Mouse (Mus musculus) embryonic facial prominence, embryonic 11.5 days (tissue): ENCODE data around the gene 9930104L06Rik. TPM values are rescaled to one million over a fixed set of nuclear protein-coding genes. Genes with fewer than 3 reads are reported as not detected.

Experiments used
- ATAC-seq: fragments of 200-750 bp; cut with Nextera tagmentation; replicated peaks from 2 replicates; pipeline ENCODE4 v1.8.0; 2017; ENCODE audit warnings: low read depth; ENCODE audit not compliant: insufficient number of reproducible peaks, low FRiP score, low TSS enrichment
- DNase-seq: peaks from one replicate; pipeline ENCODE4 v3.0.0-alpha.2; 2015; ENCODE audit warnings: low spot score
- H3K27ac ChIP-seq: fragments of 300-500 bp; sonication (generic); replicated peaks from 2 replicates; pipeline ENCODE4 v1.5.1; 2014; ENCODE audit warnings: mild to moderate bottlenecking, low read depth, low read length, control low read depth
- H3K27me3 ChIP-seq: fragments of 300-500 bp; sonication (generic); 2 replicates; pipeline ENCODE4 v1.6.1; 2014; ENCODE audit warnings: mild to moderate bottlenecking, low read length, moderate library complexity, mixed read lengths; ENCODE audit not compliant: control insufficient read depth, insufficient read depth
- H3K36me3 ChIP-seq: fragments of 300-500 bp; sonication (generic); replicated peaks from 2 replicates; pipeline ENCODE4 v1.6.1; 2014; ENCODE audit warnings: low read depth, mild to moderate bottlenecking, low read length, moderate library complexity, mixed read lengths; ENCODE audit not compliant: control insufficient read depth, insufficient read depth
- H3K4me1 ChIP-seq: fragments of 300-500 bp; sonication (generic); 2 replicates; pipeline ENCODE4 v1.6.1; 2014; ENCODE audit warnings: low read length, mixed read lengths; ENCODE audit not compliant: control insufficient read depth, insufficient read depth
- H3K4me2 ChIP-seq: fragments of 300-500 bp; sonication (generic); 2 replicates; pipeline ENCODE4 v1.6.1; 2014; ENCODE audit warnings: low read depth, mild to moderate bottlenecking, control low read depth, low read length, moderate library complexity
- H3K4me3 ChIP-seq: fragments of 300-500 bp; sonication (generic); 2 replicates; pipeline ENCODE4 v1.5.1; 2014; ENCODE audit warnings: low read depth, low read length, control low read depth
- H3K9ac ChIP-seq: fragments of 300-500 bp; sonication (generic); replicated peaks from 2 replicates; pipeline ENCODE4 v1.6.1; 2014; ENCODE audit warnings: mild to moderate bottlenecking, control low read depth, low read length
- H3K9me3 ChIP-seq: fragments of 300-500 bp; sonication (generic); replicated peaks from 2 replicates; pipeline ENCODE4 v1.6.1; 2016; ENCODE audit warnings: mild to moderate bottlenecking, low read length, inconsistent platforms, mixed read lengths; ENCODE audit not compliant: control insufficient read depth
- WGBS: fragments of 180-500 bp; shearing (Covaris S2); extraction: QIAGEN DNeasy Blood & Tissue Kit; methylation state at CpG from one replicate; pipeline ENCODE4 v1.1.7; 2014; 5-methylcytosine and 5-hydroxymethylcytosine counted together
- polyA plus RNA-seq: library from polyadenylated mRNA; unstranded; fragments of >200 nt; fragmentation: Nextera tagmentation; extraction: Ambion mirVana; gene quantifications from 2 replicates; pipeline ENCODE4 v1.2.1, GENCODE M21; 2014

9930104L06Rik gene
- polyA plus RNA-seq, 1 experiment from 2014 or later, result 5.5 TPM

- DNase-seq (no peak), ATAC-seq (no peak)
- H3K9ac ChIP-seq, result no peak overlapping the region
- no peaks in the 10 kb centered on the region for H3K36me3 ChIP-seq
- no peak overlapping the region for H3K4me3 ChIP-seq
- no peak overlapping the region for H3K4me2 ChIP-seq
- H3K27me3 ChIP-seq, result no peaks in the 10 kb centered on the region
- no peaks in the 10 kb centered on the region for H3K9me3 ChIP-seq
- no peaks in the 10 kb centered on the region for H3K4me1 ChIP-seq
- no peak overlapping the region for H3K27ac ChIP-seq
- 78% methylated on average over 3 of the region's 3 CpGs for WGBS
Measured at GRCm38 (mm10) chr4:124949488-124949887, 12.6 kb downstream of the 9930104L06Rik start.

GRCm38 (mm10) chr4:124950181-124951035 lies 13.6 kb downstream of the 9930104L06Rik start:
- no peak for ATAC-seq
- Histone ChIP-seq H3K4me3 (no peak overlapping the region), H3K4me2 (no peak overlapping the region), H3K9me3 (no peaks in the 10 kb centered on the region), H3K4me1 (no peaks in the 10 kb centered on the region), H3K9ac (no peak overlapping the region), H3K27ac (no peak overlapping the region), H3K36me3 (no peaks in the 10 kb centered on the region), H3K27me3 (no peaks in the 10 kb centered on the region)
- 88% methylated on average over 21 of the region's 21 CpGs for WGBS
- DNase-seq, result no peak

GRCm38 (mm10) chr4:124951036-124951433 lies 14.2 kb downstream of the 9930104L06Rik start:
- Histone ChIP-seq H3K4me2 (no peak overlapping the region), H3K4me3 (no peak overlapping the region), H3K27me3 (no peaks in the 10 kb centered on the region), H3K9ac (no peak overlapping the region), H3K36me3 (no peaks in the 10 kb centered on the region), H3K9me3 (no peaks in the 10 kb centered on the region), H3K4me1 (no peaks in the 10 kb centered on the region), H3K27ac (no peak overlapping the region)
- DNase-seq, result no peak
- WGBS, result 52% methylated on average over 10 of the region's 10 CpGs
- ATAC-seq, result no peak

GRCm38 (mm10) chr4:124953546-124953945 lies 16.7 kb downstream of the 9930104L06Rik start:
- Histone ChIP-seq H3K36me3 (no peaks in the 10 kb centered on the region), H3K4me2 (no peak overlapping the region)
- WGBS, result 50% methylated on average over 4 of the region's 4 CpGs

GRCm38 (mm10) chr4:124957284-124957683 lies 20.4 kb downstream of the 9930104L06Rik start:
- ATAC-seq (no peak), DNase-seq (no peak)
- Histone ChIP-seq H3K4me3 (no peak overlapping the region), H3K27me3 (no peaks in the 10 kb centered on the region), H3K9ac (no peak overlapping the region), H3K4me1 (no peaks in the 10 kb centered on the region), H3K9me3 (no peaks in the 10 kb centered on the region), H3K4me2 (no peak overlapping the region), H3K27ac (no peak overlapping the region), H3K36me3 (no peaks in the 10 kb centered on the region)
- 80% methylated on average over 2 of the region's 2 CpGs for WGBS

More at GRCm38 (mm10) chr4:124953546-124953945, 16.7 kb downstream of the 9930104L06Rik start:
- H3K4me1 ChIP-seq, result no peaks in the 10 kb centered on the region
- no peak for DNase-seq
- H3K27ac ChIP-seq, result no peak overlapping the region
- no peaks in the 10 kb centered on the region for H3K27me3 ChIP-seq
- no peak overlapping the region for H3K9ac ChIP-seq
- H3K4me3 ChIP-seq, result no peak overlapping the region
- no peaks in the 10 kb centered on the region for H3K9me3 ChIP-seq
- no peak for ATAC-seq

GRCm38 (mm10) chr4:124959062-124959461 lies 22.2 kb downstream of the 9930104L06Rik start:
- whole genome bisulfite sequencing, result 53% methylated on average over 11 of the region's 11 CpGs
- no peak overlapping the region for H3K27ac ChIP-seq

GRCm38 (mm10) chr4:124960940-124961339 lies 24.1 kb downstream of the 9930104L06Rik start:
- Histone ChIP-seq H3K4me3 (no peak overlapping the region), H3K9ac (no peak overlapping the region), H3K4me1 (no peaks in the 10 kb centered on the region; the same call in 1 of the 2 replicates), H3K27me3 (no peaks in the 10 kb centered on the region), H3K27ac (no peak overlapping the region), H3K4me2 (no peak overlapping the region), H3K36me3 (no peaks in the 10 kb centered on the region), H3K9me3 (no peaks in the 10 kb centered on the region)
- 92% methylated on average over 11 of the region's 11 CpGs for WGBS
- no peak for DNase-seq
- no peak for ATAC-seq

More at GRCm38 (mm10) chr4:124959062-124959461, 22.2 kb downstream of the 9930104L06Rik start:
- Histone ChIP-seq H3K9me3 (no peaks in the 10 kb centered on the region), H3K4me1 (no peaks in the 10 kb centered on the region), H3K4me2 (no peak overlapping the region), H3K36me3 (no peaks in the 10 kb centered on the region), H3K9ac (no peak overlapping the region), H3K4me3 (no peak overlapping the region), H3K27me3 (no peaks in the 10 kb centered on the region)
- no peak for ATAC-seq
- no peak for DNase-seq

- H3K9ac ChIP-seq, result no peak overlapping the region
- no peak overlapping the region for H3K4me3 ChIP-seq
- ATAC-seq, result 0 out of 2 replicates have a peak, but pooled peaks have one; percentile 30
- DNase-seq, result peak; percentile 65
- no peaks in the 10 kb centered on the region for H3K27me3 ChIP-seq
- no peak overlapping the region for H3K4me2 ChIP-seq
- H3K9me3 ChIP-seq, result no peaks in the 10 kb centered on the region
- no peaks in the 10 kb centered on the region; the same call in 1 of the 2 replicates for H3K4me1 ChIP-seq
- no peaks in the 10 kb centered on the region for H3K36me3 ChIP-seq
- 37% methylated on average over 11 of the region's 11 CpGs for WGBS
- no peak overlapping the region for H3K27ac ChIP-seq
Measured at GRCm38 (mm10) chr4:124962576-124962975, 25.7 kb downstream of the 9930104L06Rik start.
